Mouse (Mus musculus): ENCODE measurements around the gene Amy2a1. TPM values are rescaled to one million over a fixed set of nuclear protein-coding genes. Genes with fewer than 3 reads are reported as not detected.
"Not testable (repeated sequence)": the region's sequence is repeated elsewhere in the genome, so short reads cannot be mapped to it uniquely, and the experiment has no call there.

Amy2a1 gene
- total RNA-seq (2021) = not detected
- long read RNA-seq = 0 reads

DNA sequence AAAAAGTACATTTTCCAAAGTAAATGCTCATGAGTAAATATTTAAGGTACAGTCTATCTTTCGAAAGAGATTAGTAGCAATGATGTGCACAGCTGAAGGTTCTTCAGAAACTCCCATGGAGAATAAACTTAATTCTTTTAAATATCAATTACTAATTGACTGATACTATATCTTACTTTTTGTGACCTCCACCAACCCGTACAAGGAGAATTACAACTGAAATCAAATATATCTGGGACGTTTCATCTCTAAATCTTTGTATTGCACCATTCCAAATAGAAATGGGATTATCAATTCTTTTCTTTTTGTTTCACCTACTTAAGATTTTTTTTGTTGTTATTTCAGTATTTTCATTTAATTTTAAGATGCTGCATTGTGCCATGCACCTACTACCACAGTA lies at the start of gene Amy2a1:
TSS of gene Amy2a1 (minus strand) at position 101 of the 400 bp plus-strand sequence.
- DNase-seq (ENCODE audit: low spot score in 2 of 2) = not testable (repeated sequence)

DNA sequence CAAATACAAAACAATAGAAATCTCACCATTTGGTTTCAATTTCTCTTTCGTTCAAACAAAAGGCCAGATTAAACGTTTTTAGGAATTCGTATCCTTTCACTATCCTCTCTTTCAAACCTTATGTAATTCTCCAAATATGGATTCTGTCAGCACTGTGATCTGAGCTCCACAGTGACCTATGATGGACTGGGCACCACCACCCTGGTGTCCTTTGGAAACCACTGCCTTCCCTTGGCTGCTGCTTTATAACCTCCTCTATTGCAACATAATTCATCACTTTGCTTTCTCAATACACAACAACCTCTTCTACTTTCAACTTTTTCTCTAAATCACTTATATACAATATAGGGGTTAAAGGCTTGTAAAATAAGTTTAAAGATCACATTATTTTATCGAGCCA lies 42.4 kb upstream of the Amy2a1 start:
- DNase-seq (ENCODE audit: low spot score in 2 of 2) = no peak

DNA sequence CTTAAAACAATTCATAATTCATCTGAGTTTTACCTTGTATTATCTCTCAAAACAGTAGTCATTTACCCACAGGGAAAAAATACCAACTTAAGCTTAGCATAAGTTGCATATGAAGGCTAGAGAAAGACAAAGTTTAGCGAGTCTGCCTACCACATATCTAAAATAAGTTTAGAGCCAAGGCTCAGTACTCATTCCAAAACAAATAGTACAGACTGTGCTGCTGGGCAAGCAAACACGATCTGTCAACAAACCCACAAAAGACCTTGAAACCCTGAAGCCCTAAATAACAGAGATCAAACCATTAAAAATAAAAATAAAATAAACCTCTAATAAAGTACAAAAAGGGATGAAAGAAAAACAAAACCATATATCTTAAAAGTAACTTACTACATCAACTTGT lies 41.9 kb upstream of the Amy2a1 start:
- DNase-seq (ENCODE audit: low spot score in 2 of 2) = no peak

DNA sequence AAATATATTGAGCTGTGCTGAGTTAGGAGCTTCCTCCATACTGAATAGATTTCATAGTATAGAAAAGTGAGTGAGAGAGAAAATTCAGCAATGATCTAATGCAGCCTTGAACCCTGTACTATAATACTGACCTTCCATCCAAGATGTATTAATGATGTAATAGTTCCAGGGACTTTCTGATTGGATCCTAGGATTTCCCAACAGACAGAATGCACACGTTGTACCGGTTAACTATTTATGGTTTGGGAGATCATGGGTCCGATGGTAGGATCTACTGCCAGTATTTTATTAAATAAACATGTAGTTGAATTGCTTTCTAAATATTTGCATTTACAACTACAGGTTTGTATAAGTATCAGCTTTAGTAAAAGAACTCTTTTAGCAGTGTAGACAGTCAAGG lies 39.9 kb upstream of the Amy2a1 start:
- no peak for DNase-seq (ENCODE audit: low spot score in 2 of 2)

DNA sequence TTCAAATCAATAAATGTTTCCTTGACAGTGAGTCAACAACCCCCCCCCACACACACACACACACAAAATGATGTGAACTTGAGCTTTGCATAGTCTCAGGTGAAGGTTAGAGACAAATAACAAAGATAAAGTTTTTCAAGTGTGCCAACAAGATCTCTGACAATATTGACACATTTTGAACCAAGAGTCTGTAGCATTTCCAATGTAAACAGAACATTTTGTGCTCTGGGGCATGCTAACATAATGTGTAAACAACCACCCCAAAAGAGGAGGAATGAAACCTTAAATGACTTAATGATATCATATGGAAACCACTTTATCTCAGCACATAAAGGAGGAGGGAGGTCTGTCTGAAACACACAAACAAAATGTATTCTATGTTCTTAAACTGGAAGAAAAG lies 7.5 kb upstream of the Amy2a1 start:
- no peak for DNase-seq (ENCODE audit: low spot score in 2 of 2)

Other genes starting within 250 kb of the Amy2a1 start
- not detected for gene Amy2a4, start 241.0 kb downstream of the Amy2a1 start, total RNA-seq (2021)
- gene Amy2a3, start 208.4 kb downstream of the Amy2a1 start, total RNA-seq (2021) = not detected
- not detected for gene Amy2a2, start 175.8 kb downstream of the Amy2a1 start, total RNA-seq (2021)
- gene Amy1, start 74.3 kb upstream of the Amy2a1 start, total RNA-seq (2021) = 10 to 100 TPM; 11.4 to 12.6 TPM
- 10 to 100 TPM; 25.5 to 27.9 TPM for gene Rnpc3, start 97.7 kb upstream of the Amy2a1 start, total RNA-seq (2021)

Data from layer of hippocampus, adult 18-20 months (tissue).